Comparison of ENCODE assay signal across 10 mouse cellular contexts in the genomic region with DNA sequence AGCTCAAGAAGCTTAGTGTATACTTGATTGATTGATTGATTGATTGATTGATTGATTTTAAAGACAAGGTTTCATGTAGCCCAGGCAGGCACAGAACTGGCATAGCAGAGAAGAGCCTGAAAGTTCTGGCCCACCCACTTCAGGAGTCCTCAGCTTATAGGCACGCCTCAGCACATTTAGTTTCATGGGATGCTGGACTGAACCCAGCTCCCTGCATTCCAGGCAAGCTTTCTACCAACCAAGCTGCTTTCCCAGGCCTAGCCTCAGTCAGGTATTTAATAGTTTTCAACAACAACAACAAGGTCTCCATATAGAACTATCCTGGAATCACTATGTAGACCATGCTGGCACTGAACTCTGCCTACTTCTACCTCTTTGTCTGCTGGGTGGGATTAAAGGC. TPM values are rescaled to one million over a fixed set of nuclear protein-coding genes. Genes with fewer than 3 reads are reported as not detected.
A peak's percentile ranks its signal among the peaks of the same experiment; 100 is the strongest.
DNase-seq lines count a peak whose midpoint lies in the region; ATAC-seq and TF ChIP-seq lines count a peak whose summit lies in the region.
"Had no signal": no experiment of that assay in that cellular context is flagged by ENCODE, and none has a peak within 500 bp of the region (broad histone marks: within the 10 kb centered on the region; RNA-seq: fewer than 3 reads in every experiment).

No protein-coding gene starts in this region.

- peaks cover 32% of the 10 kb centered on the region for H3K4me1 ChIP-seq in forebrain, embryonic 10.5 days
- H3K4me1 ChIP-seq in forebrain, postnatal 0 days (ENCODE audit: insufficient read depth): peaks cover 4% of the 10 kb centered on the region
- peaks cover 20% of the 10 kb centered on the region for H3K4me1 ChIP-seq in neural tube, embryonic 12.5 days
- H3K4me1 ChIP-seq in neural tube, embryonic 15.5 days: peaks cover 8% of the 10 kb centered on the region; the same call in 1 of the 2 replicates

- no peaks in the 10 kb centered on the region; the same call in 1 of the 2 replicates for H3K9me3 ChIP-seq in forebrain, embryonic 10.5 days
- no peaks in the 10 kb centered on the region for H3K9me3 ChIP-seq in forebrain, postnatal 0 days (ENCODE audit: low read length)
- H3K9me3 ChIP-seq in neural tube, embryonic 12.5 days: no peaks in the 10 kb centered on the region
- H3K9me3 ChIP-seq in neural tube, embryonic 15.5 days (replicated peaks): no peaks in the 10 kb centered on the region

- peak overlapping the region; percentile 65 for H3K4me3 ChIP-seq in forebrain, embryonic 10.5 days
- no peak overlapping the region for H3K4me3 ChIP-seq in forebrain, postnatal 0 days (ENCODE audit: low read depth, low read length)
- no peak overlapping the region for H3K4me3 ChIP-seq in neural tube, embryonic 12.5 days
- no peak overlapping the region for H3K4me3 ChIP-seq in neural tube, embryonic 15.5 days (replicated peaks)

- H3K27ac ChIP-seq in forebrain, embryonic 10.5 days: peak overlapping the region; percentile 85; the same call in 1 of the 2 replicates
- no peak overlapping the region for H3K27ac ChIP-seq in forebrain, postnatal 0 days (ENCODE audit: low read depth, low read length)
- H3K27ac ChIP-seq in neural tube, embryonic 12.5 days: no peak overlapping the region
- H3K27ac ChIP-seq in neural tube, embryonic 15.5 days (replicated peaks): no peak overlapping the region

- DNase-seq in forebrain, embryonic 10.5 days (ENCODE audit: extremely low spot score, low spot score): no peak
- DNase-seq in forebrain, postnatal 0 days: no peak
- DNase-seq in kidney, postnatal 14 days: peak; percentile 69
- DNase-seq in retina, embryonic 14.5 days (ENCODE audit: low spot score): no peak
- no peak for DNase-seq in layer of hippocampus, postnatal 14 days (ENCODE audit: low spot score in 2 of 2)
- DNase-seq: adrenal gland, postnatal 10 days; layer of hippocampus, adult 9-11 months had no signal

- H3K36me3 ChIP-seq in forebrain, embryonic 10.5 days (replicated peaks): peaks cover 21% of the 10 kb centered on the region
- H3K36me3 ChIP-seq in forebrain, postnatal 0 days (ENCODE audit: insufficient read depth): no peaks in the 10 kb centered on the region
- no peaks in the 10 kb centered on the region for H3K36me3 ChIP-seq in neural tube, embryonic 12.5 days
- no peaks in the 10 kb centered on the region for H3K36me3 ChIP-seq in neural tube, embryonic 15.5 days

- H3K27me3 ChIP-seq in forebrain, embryonic 10.5 days (ENCODE audit: poor library complexity, severe bottlenecking): no peaks in the 10 kb centered on the region
- H3K27me3 ChIP-seq in forebrain, postnatal 0 days (ENCODE audit: insufficient read depth, low read length): no peaks in the 10 kb centered on the region
- H3K27me3 ChIP-seq in neural tube, embryonic 12.5 days (replicated peaks): no peaks in the 10 kb centered on the region
- H3K27me3 ChIP-seq in neural tube, embryonic 15.5 days (replicated peaks): no peaks in the 10 kb centered on the region

- TF ChIP-seq CTCF in forebrain, postnatal 0 days (IDR thresholded peaks at IDR 0.05; ENCODE audit: low read depth): no peak

- WGBS in forebrain, embryonic 10.5 days: 64% methylated on average over 1 of the region's 1 CpGs
- WGBS in forebrain, postnatal 0 days: 36% methylated on average over 1 of the region's 1 CpGs
- WGBS in neural tube, embryonic 12.5 days: 55% methylated on average over 1 of the region's 1 CpGs
- 76% methylated on average over 1 of the region's 1 CpGs for WGBS in neural tube, embryonic 15.5 days

- no peak overlapping the region for H3K9ac ChIP-seq in forebrain, postnatal 0 days
- no peak overlapping the region for H3K9ac ChIP-seq in neural tube, embryonic 12.5 days
- H3K9ac ChIP-seq in neural tube, embryonic 15.5 days (replicated peaks): no peak overlapping the region

- no peak overlapping the region for H3K4me2 ChIP-seq in forebrain, postnatal 0 days (ENCODE audit: low read depth)
- peak overlapping the region; percentile 85 for H3K4me2 ChIP-seq in neural tube, embryonic 12.5 days (replicated peaks)
- H3K4me2 ChIP-seq in neural tube, embryonic 15.5 days: no peak overlapping the region

- ATAC-seq in forebrain, postnatal 0 days: no peak
- no peak for ATAC-seq in neural tube, embryonic 12.5 days (ENCODE audit: low FRiP score, low read depth)
- ATAC-seq in neural tube, embryonic 15.5 days (ENCODE audit: low FRiP score): no peak
- no peak for ATAC-seq in erythroid progenitor cell, adult 5-6 weeks (replicated peaks; ENCODE audit: low FRiP score, poor library complexity, severe bottlenecking)

RNA-seq across cellular contexts. Expression of a gene that starts 2.0 kb away (rescaled TPM):
- polyA plus RNA-seq in forebrain, embryonic 10.5 days (2016; fragmentation: Nextera tagmentation; extraction: Ambion mirVana): 113 TPM in 2 replicates
- 6.0 and 6.4 TPM in 2 replicates for total RNA-seq in forebrain, postnatal 0 days (2014; rRNA removed)
- 7.5 and 7.7 TPM in 2 replicates for polyA plus RNA-seq in forebrain, postnatal 0 days (2015; fragmentation: Nextera tagmentation; extraction: Ambion mirVana)
- 23.4 and 24.8 TPM in 2 replicates for polyA plus RNA-seq in neural tube, embryonic 12.5 days (2016; fragmentation: Nextera tagmentation; extraction: Ambion mirVana)
- polyA plus RNA-seq in neural tube, embryonic 15.5 days (2015; fragmentation: Nextera tagmentation; extraction: Ambion mirVana): 5.5 and 25.9 TPM in 2 replicates
- 4.6 TPM in 1 of 2 replicates, not detected in the other for total RNA-seq in erythroid progenitor cell, adult 5-6 weeks (2015; ENCODE audit: low replicate concordance)
- total RNA-seq in erythroid progenitor cell, adult 5-6 weeks (2017; ENCODE audit: low replicate concordance): 7.6 and 9.6 TPM in 2 replicates
- 1 to 10 TPM; 4.9 to 6.8 TPM for total RNA-seq in layer of hippocampus, postnatal 14 days (2021)

RNA-seq across cellular contexts. Expression of a gene that starts 20.9 kb away (rescaled TPM):
- polyA plus RNA-seq in forebrain, embryonic 10.5 days (2016; fragmentation: Nextera tagmentation; extraction: Ambion mirVana): 31.1 and 32.2 TPM in 2 replicates
- 29.1 and 38.2 TPM in 2 replicates for total RNA-seq in forebrain, postnatal 0 days (2014; rRNA removed)
- polyA plus RNA-seq in forebrain, postnatal 0 days (2015; fragmentation: Nextera tagmentation; extraction: Ambion mirVana): 30.9 and 34.6 TPM in 2 replicates
- 24.7 and 26.5 TPM in 2 replicates for polyA plus RNA-seq in neural tube, embryonic 12.5 days (2016; fragmentation: Nextera tagmentation; extraction: Ambion mirVana)
- polyA plus RNA-seq in neural tube, embryonic 15.5 days (2015; fragmentation: Nextera tagmentation; extraction: Ambion mirVana): 37.8 and 38.4 TPM in 2 replicates
- 1.1 and 14.3 TPM in 2 replicates for total RNA-seq in erythroid progenitor cell, adult 5-6 weeks (2015; ENCODE audit: low replicate concordance)
- 2.4 and 6.5 TPM in 2 replicates for total RNA-seq in erythroid progenitor cell, adult 5-6 weeks (2017; ENCODE audit: low replicate concordance)
- 10 to 100 TPM; 27.3 to 31.4 TPM for total RNA-seq in layer of hippocampus, postnatal 14 days (2021)

RNA-seq across cellular contexts. Expression of a gene that starts 32.2 kb away (rescaled TPM):
- polyA plus RNA-seq in forebrain, embryonic 10.5 days (2016; fragmentation: Nextera tagmentation; extraction: Ambion mirVana): 9.2 and 10.0 TPM in 2 replicates
- total RNA-seq in forebrain, postnatal 0 days (2014; rRNA removed): 11.4 and 15.4 TPM in 2 replicates
- polyA plus RNA-seq in forebrain, postnatal 0 days (2015; fragmentation: Nextera tagmentation; extraction: Ambion mirVana): 2.6 and 3.2 TPM in 2 replicates
- polyA plus RNA-seq in neural tube, embryonic 12.5 days (2016; fragmentation: Nextera tagmentation; extraction: Ambion mirVana): 7.6 and 8.6 TPM in 2 replicates
- polyA plus RNA-seq in neural tube, embryonic 15.5 days (2015; fragmentation: Nextera tagmentation; extraction: Ambion mirVana): 4.8 and 5.2 TPM in 2 replicates
- total RNA-seq in erythroid progenitor cell, adult 5-6 weeks (2015; ENCODE audit: low replicate concordance): 13.0 and 24.1 TPM in 2 replicates
- total RNA-seq in erythroid progenitor cell, adult 5-6 weeks (2017; ENCODE audit: low replicate concordance): 12.9 and 13.9 TPM in 2 replicates
- total RNA-seq in layer of hippocampus, postnatal 14 days (2021): 10 to 100 TPM; 25.0 to 26.6 TPM

RNA-seq across cellular contexts. Expression of a gene that starts 32.4 kb away (rescaled TPM):
- polyA plus RNA-seq in forebrain, embryonic 10.5 days (2016; fragmentation: Nextera tagmentation; extraction: Ambion mirVana): 28.3 and 28.9 TPM in 2 replicates
- total RNA-seq in forebrain, postnatal 0 days (2014; rRNA removed): 9.2 and 11.5 TPM in 2 replicates
- 2.8 and 3.9 TPM in 2 replicates for polyA plus RNA-seq in forebrain, postnatal 0 days (2015; fragmentation: Nextera tagmentation; extraction: Ambion mirVana)
- 14.0 and 15.9 TPM in 2 replicates for polyA plus RNA-seq in neural tube, embryonic 12.5 days (2016; fragmentation: Nextera tagmentation; extraction: Ambion mirVana)
- 6.7 and 8.6 TPM in 2 replicates for polyA plus RNA-seq in neural tube, embryonic 15.5 days (2015; fragmentation: Nextera tagmentation; extraction: Ambion mirVana)
- total RNA-seq in erythroid progenitor cell, adult 5-6 weeks (2015; ENCODE audit: low replicate concordance): 8.4 and 10.8 TPM in 2 replicates
- 8.5 and 15.1 TPM in 2 replicates for total RNA-seq in erythroid progenitor cell, adult 5-6 weeks (2017; ENCODE audit: low replicate concordance)
- 1 to 10 TPM; 4.2 to 5.8 TPM for total RNA-seq in layer of hippocampus, postnatal 14 days (2021)
